Mouse (Mus musculus) heart, embryonic 16.5 days (tissue): ENCODE results near the gene Cdkl5. TPM values are rescaled to one million over a fixed set of nuclear protein-coding genes. Genes with fewer than 3 reads are reported as not detected.

ENCODE experiments used
- ATAC-seq: fragments of 200-750 bp; cut with Nextera tagmentation; replicated peaks from 2 replicates; pipeline ENCODE4 v1.8.0; 2017; ENCODE audit warnings: moderate number of reproducible peaks; ENCODE audit not compliant: insufficient read depth, low FRiP score; ENCODE audit errors: extremely low read depth
- H3K27ac ChIP-seq: fragments of 300-500 bp; sonication (generic); 2 replicates; pipeline ENCODE4 v1.5.1; 2014; ENCODE audit warnings: mild to moderate bottlenecking, low read length, control low read depth, moderate library complexity
- H3K27me3 ChIP-seq: fragments of 300-500 bp; sonication (generic); 2 replicates; pipeline ENCODE4 v1.6.1; 2014; ENCODE audit warnings: low read length, mixed read lengths; ENCODE audit not compliant: control insufficient read depth, insufficient read depth
- H3K36me3 ChIP-seq: fragments of 300-500 bp; sonication (generic); 2 replicates; pipeline ENCODE4 v1.6.1; 2014; ENCODE audit not compliant: control insufficient read depth, insufficient read depth
- H3K4me1 ChIP-seq: fragments of 300-500 bp; sonication (generic); 2 replicates; pipeline ENCODE4 v1.6.1; 2014; ENCODE audit warnings: low read length, mixed read lengths; ENCODE audit not compliant: control insufficient read depth, insufficient read depth
- H3K4me2 ChIP-seq: fragments of 300-500 bp; sonication (generic); 2 replicates; pipeline ENCODE4 v1.6.1; 2014; ENCODE audit warnings: low read depth, mild to moderate bottlenecking, control low read depth, low read length
- H3K4me3 ChIP-seq: fragments of 300-500 bp; sonication (generic); 2 replicates; pipeline ENCODE4 v1.5.1; 2014; ENCODE audit warnings: mild to moderate bottlenecking, control low read depth, low read length
- H3K9ac ChIP-seq: fragments of 300-500 bp; sonication (generic); 2 replicates; pipeline ENCODE4 v1.6.1; 2014; ENCODE audit warnings: low read length, control low read depth
- H3K9me3 ChIP-seq: fragments of 300-500 bp; sonication (generic); replicated peaks from 2 replicates; pipeline ENCODE4 v1.6.1; 2016; ENCODE audit warnings: low read length; ENCODE audit not compliant: control insufficient read depth
- WGBS: fragments of 180-500 bp; shearing (Covaris S2); extraction: QIAGEN DNeasy Blood & Tissue Kit; methylation state at CpG from one replicate; pipeline ENCODE4 v1.1.7; 2014; 5-methylcytosine and 5-hydroxymethylcytosine counted together
- polyA plus RNA-seq: library from polyadenylated mRNA; unstranded; fragments of >200 nt; fragmentation: Nextera tagmentation; extraction: Ambion mirVana; gene quantifications from 2 replicates; pipeline ENCODE4 v1.2.1, GENCODE M21; 2015

The Cdkl5 gene
- polyA plus RNA-seq, 1 experiment from 2014 or later = 1.9 TPM

DNA sequence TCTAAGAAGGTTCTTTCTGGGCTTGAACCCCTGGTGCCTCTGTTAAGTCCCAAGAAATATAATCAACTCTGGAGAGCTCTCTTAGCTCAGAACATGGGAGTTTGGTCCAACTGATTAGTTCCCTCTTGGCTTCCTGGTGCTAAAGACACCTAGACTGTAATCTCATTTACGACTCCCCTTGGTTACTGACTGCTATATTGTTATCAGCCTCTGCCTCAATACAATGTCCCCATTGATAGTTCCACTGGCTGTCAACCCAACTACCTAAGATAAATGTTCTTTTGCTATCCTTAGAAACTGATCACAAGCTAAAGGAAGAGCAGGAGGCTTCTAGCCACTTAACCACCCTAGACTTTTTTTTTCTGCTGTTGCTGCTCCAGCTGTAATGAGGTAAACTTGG lies 102.4 kb downstream of the Cdkl5 start:
- no peak overlapping the region for H3K4me3 ChIP-seq
- H3K36me3 ChIP-seq = no peaks in the 10 kb centered on the region
- no peaks in the 10 kb centered on the region for H3K27me3 ChIP-seq
- H3K27ac ChIP-seq = no peak overlapping the region
- WGBS = 53% methylated on average over 1 of the region's 1 CpGs
- H3K9ac ChIP-seq = no peak overlapping the region
- H3K4me2 ChIP-seq = no peak overlapping the region
- no peaks in the 10 kb centered on the region for H3K9me3 ChIP-seq
- no peaks in the 10 kb centered on the region for H3K4me1 ChIP-seq
- no peak for ATAC-seq

DNA sequence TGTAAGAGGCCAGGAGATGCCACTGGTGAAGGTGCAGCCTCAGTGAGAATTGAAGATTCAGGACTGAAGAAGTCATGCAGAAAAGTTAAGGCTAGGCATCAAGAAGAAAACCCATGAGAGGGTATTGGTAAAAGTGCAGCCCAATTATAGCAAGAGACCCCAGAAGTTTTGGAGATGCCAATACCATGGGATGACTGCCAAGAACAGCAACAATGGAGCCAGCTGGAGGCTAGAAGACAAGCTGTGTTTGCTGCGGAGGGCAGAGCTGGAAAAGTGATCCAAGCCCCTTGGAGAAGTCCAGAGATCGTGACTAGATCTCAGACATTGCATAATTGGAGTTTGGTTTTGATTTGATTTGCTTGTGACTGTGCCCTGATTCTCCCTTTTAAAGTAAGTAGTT lies 108.2 kb downstream of the Cdkl5 start:
- no peak overlapping the region for H3K4me3 ChIP-seq
- WGBS = 69% methylated on average over 2 of the region's 2 CpGs
- H3K4me1 ChIP-seq = no peaks in the 10 kb centered on the region
- no peak overlapping the region for H3K4me2 ChIP-seq
- no peaks in the 10 kb centered on the region for H3K9me3 ChIP-seq
- no peaks in the 10 kb centered on the region; the same call in 1 of the 2 replicates for H3K27me3 ChIP-seq
- no peak overlapping the region for H3K27ac ChIP-seq
- H3K9ac ChIP-seq = no peak overlapping the region
- no peak for ATAC-seq
- H3K36me3 ChIP-seq = no peaks in the 10 kb centered on the region

DNA sequence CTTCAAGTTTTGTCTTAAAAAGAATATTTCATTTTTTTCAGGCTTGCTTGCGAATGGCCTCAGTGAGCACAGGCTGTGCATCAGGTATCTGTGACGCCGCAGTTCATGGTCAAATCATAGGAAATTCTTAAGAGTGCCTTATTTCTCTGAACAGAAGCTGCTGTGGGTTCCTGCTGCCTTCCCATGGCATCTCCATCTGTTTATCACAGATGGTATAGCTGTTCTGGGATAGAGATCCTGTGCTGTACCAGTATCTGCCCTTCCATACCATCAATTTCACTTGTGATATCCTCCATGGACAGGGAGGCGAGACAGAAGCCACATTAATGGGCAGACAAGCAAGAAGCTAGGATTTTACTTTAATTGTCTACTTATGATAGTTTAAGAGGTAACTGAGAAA lies 127.9 kb downstream of the Cdkl5 start:
- ATAC-seq = no peak
- 84% methylated on average over 4 of the region's 4 CpGs for WGBS
- no peaks in the 10 kb centered on the region for H3K9me3 ChIP-seq

DNA sequence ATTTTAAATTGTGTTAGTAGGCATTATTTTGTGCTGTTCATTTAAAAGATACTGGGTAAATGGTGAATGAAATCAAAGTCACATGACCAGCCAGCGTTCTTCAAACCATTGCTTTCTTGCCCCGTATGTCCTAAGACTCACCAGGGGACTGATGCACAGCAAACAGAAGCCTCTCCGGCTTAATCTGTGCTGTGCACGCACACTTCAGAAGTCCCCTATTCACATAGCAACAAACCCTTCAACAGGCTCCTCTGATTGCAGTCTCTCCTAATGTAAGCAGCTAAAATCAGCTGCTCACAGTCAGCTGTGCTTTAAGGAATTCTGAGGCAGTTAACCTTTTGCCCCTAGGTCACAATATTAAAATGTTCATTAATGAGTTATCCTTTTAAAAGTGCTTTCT lies 129.5 kb downstream of the Cdkl5 start:
- Histone ChIP-seq H3K36me3 (no peaks in the 10 kb centered on the region), H3K27me3 (no peaks in the 10 kb centered on the region), H3K9ac (no peak overlapping the region), H3K27ac (no peak overlapping the region), H3K4me2 (no peak overlapping the region), H3K9me3 (no peaks in the 10 kb centered on the region), H3K4me3 (no peak overlapping the region), H3K4me1 (no peaks in the 10 kb centered on the region)
- ATAC-seq = no peak
- 83% methylated on average over 4 of the region's 4 CpGs for WGBS

More for the DNA sequence above, 127.9 kb downstream of the Cdkl5 start:
- Histone ChIP-seq H3K9ac (no peak overlapping the region), H3K4me1 (no peaks in the 10 kb centered on the region), H3K27ac (no peak overlapping the region), H3K27me3 (no peaks in the 10 kb centered on the region), H3K4me2 (no peak overlapping the region), H3K4me3 (no peak overlapping the region), H3K36me3 (no peaks in the 10 kb centered on the region)

DNA sequence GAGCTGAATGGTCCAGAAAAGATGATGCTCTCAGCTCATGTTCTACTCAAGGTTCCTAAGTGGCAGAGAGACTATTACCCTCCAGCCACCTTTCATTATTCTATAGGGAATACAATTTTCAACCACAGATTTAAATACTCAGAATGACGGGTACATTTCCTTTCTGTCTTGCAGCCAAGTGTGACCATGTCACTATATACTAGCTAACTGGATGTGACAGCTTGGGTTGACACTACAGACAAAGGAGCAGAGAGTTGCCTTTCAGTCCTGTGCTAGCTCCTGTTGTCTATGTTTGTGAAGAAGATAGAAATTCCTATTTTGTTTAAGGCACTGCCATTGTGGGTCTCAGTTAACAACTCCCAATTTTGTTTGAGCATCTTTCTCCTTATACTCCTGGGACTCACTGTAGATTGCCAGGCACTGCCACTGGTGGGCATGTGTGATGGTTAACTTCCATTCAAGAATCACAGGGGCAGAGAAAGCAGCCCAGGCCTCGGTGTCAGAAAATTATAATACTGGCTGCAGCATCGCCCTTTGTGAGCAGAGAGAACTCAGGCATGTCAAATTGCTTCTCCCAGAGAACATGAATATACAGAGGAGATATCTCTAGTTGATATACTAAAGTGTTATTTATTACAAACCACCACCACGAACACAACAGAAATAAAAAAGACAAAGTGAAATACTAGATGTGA lies 130.7 kb downstream of the Cdkl5 start:
- Histone ChIP-seq H3K36me3 (no peaks in the 10 kb centered on the region), H3K4me3 (no peak overlapping the region), H3K27me3 (no peaks in the 10 kb centered on the region), H3K4me2 (no peak overlapping the region), H3K9me3 (no peaks in the 10 kb centered on the region), H3K4me1 (no peaks in the 10 kb centered on the region), H3K27ac (no peak overlapping the region), H3K9ac (no peak overlapping the region)
- 71% methylated on average over 4 of the region's 4 CpGs for WGBS
- no peak for ATAC-seq

DNA sequence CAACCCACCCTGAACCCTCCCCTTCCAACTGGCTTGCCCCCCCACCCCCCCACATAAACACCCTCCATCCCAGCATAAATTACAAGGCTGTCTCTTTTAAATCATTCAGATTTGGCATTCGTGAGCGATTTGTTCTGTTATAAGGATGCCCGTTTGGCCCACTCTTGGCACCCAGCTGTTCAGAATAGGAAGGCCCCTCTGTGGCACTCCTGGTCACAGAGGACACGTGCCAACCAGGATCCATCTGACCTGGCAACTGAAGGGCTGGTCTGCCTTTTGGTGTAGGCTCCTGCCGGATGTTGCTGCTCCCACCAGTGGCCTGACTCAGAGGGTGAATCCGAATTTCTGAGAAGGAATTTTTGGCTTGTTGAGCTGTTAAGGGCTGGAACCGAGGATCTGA lies 186.3 kb downstream of the Cdkl5 start:
- Histone ChIP-seq H3K9me3 (no peaks in the 10 kb centered on the region), H3K4me1 (0 out of 2 replicates have a peak, but pooled peaks cover 2% of the 10 kb centered on the region), H3K27me3 (no peaks in the 10 kb centered on the region), H3K36me3 (no peaks in the 10 kb centered on the region), H3K27ac (no peak overlapping the region), H3K4me2 (no peak overlapping the region), H3K4me3 (no peak overlapping the region), H3K9ac (no peak overlapping the region)
- WGBS = 84% methylated on average over 7 of the region's 7 CpGs
- ATAC-seq = no peak

DNA sequence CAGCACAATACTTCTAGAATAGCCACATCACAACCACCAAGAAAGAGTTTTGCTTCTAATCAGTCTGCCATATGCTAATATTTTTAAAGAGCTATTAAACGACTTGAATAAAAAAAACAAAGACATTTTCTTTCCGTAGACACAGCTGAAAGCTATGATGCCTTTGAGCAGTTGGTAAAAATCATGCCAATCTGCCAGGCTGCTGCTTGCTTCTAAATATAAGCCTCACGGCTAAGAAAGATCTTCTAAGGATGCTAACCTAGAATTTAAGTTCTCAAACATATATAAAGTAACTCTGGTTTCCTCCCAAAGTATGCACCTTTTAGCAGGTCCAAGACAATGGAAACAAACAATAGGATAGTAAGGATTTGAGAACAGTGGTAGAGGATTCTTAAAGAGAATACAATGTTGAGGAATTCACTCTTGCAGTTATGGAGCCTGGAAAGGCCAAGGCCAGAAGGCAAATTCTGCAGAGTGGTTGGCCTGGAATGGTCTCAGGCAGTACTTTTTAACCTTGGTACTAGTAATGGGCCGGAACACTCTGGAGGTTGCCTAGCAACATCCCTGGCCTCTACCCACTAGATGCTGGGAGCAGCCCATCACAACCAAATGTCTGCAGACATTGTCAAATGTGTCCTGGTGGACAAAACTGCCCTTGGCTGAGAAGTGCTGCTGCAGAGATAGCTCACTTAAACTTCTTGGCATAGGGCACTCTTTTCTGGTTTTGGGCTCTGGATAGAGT lies 189.9 kb downstream of the Cdkl5 start:
- no peak overlapping the region for H3K9ac ChIP-seq
- H3K27me3 ChIP-seq = no peaks in the 10 kb centered on the region
- 0 out of 2 replicates have a peak, but pooled peaks cover 2% of the 10 kb centered on the region for H3K4me1 ChIP-seq
- ATAC-seq = no peak
- no peak overlapping the region for H3K27ac ChIP-seq
- no peak overlapping the region for H3K4me3 ChIP-seq
- H3K36me3 ChIP-seq = no peaks in the 10 kb centered on the region; the same call in 1 of the 2 replicates
- WGBS = 74% methylated on average over 4 of the region's 4 CpGs
- no peak overlapping the region for H3K4me2 ChIP-seq
- no peaks in the 10 kb centered on the region for H3K9me3 ChIP-seq

DNA sequence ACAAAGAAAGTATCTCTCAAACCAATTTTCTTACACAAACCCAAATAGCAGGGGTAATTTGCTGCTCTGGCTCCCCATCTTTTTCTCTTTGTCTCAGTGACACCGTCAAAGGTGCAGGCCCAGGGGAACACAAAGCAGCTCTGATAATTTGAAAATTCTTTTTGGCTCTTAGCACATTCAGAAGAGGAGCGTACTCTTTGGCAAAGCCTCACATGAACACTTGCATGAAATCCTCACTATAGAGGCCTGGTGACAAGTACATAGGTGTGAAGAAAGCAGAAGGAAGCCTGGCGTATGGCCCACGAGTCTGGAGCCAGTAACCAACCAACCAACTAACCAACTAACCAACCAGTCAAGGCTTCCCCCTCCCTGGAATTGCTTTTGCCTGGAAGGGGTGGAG lies 199.6 kb downstream of the Cdkl5 start:
- H3K27ac ChIP-seq = no peak overlapping the region

DNA sequence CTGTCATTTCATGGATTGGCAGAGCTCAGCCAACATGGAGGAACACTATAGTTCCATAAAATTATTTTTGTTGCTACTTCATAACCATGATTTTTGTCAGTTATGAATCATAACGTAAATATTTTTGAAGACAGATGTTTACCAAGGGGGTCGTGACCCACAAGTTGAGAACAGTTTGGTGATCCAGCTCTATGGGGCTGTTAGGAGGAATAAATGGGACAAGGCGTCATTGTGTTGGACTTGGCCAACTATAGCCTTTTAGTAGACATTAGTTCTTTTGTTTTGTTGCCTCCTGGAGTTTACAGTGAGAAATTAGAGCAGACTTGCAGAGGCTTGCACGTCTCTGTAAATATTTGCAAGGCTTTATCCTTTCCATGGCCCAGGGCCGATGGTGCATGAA lies 212.2 kb downstream of the Cdkl5 start:
- Histone ChIP-seq H3K9ac (no peak overlapping the region), H3K4me2 (no peak overlapping the region), H3K4me3 (no peak overlapping the region), H3K9me3 (no peaks in the 10 kb centered on the region), H3K4me1 (no peaks in the 10 kb centered on the region), H3K27ac (no peak overlapping the region), H3K36me3 (no peaks in the 10 kb centered on the region), H3K27me3 (no peaks in the 10 kb centered on the region)
- WGBS = 78% methylated on average over 5 of the region's 5 CpGs
- ATAC-seq = no peak

More for the DNA sequence above, 199.6 kb downstream of the Cdkl5 start:
- 58% methylated on average over 4 of the region's 4 CpGs for WGBS
- Histone ChIP-seq H3K4me2 (no peak overlapping the region), H3K9me3 (no peaks in the 10 kb centered on the region), H3K9ac (no peak overlapping the region), H3K4me3 (no peak overlapping the region), H3K4me1 (no peaks in the 10 kb centered on the region), H3K27me3 (no peaks in the 10 kb centered on the region), H3K36me3 (no peaks in the 10 kb centered on the region)
- ATAC-seq = no peak
